Mouse (Mus musculus) ES-Bruce4 (cell line): ENCODE results near the gene Nck2.

Experiments used
- CTCF ChIP-seq: IDR thresholded peaks from one replicate; pipeline ENCODE4 v1.8.1; 2011; ENCODE audit warnings: low read depth, low read length
- EP300 ChIP-seq: IDR thresholded peaks from 2 replicates; pipeline ENCODE4 v1.6.1; 2011; ENCODE audit warnings: low read depth, low read length; ENCODE audit not compliant: insufficient read depth
- POLR2A ChIP-seq: IDR thresholded peaks from one replicate; pipeline ENCODE4 v1.8.1; 2011; ENCODE audit warnings: low read length; ENCODE audit not compliant: insufficient read depth

DNA sequence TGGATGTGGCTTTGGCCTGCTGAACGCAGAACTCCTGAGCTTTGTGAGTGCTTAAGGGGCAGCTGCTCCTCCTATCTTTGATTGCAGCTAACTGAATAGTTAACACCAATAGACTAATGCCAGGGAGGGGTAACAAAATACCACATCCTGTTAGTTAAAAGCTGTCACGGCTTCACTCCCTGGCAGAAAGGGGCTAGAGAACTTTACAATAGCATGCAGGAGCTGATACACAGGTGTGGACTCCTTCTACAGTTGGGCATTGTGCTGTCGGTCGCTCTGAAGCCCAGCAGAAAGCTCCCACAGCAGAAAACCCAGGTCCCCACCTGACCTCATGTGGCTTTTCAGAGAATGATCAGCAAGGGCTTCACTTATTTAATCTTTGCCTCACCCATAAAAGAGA is 98.0 kb downstream of the Nck2 start:
- TF ChIP-seq POLR2A: no peak
- no peak for TF ChIP-seq CTCF
- TF ChIP-seq EP300: no peak
